Comparison of ENCODE assay signal across 7 mouse cellular contexts in genomic region chrX:103555041-103555986, GRCm38 (mm10).
A peak's percentile ranks its signal among the peaks of the same experiment; 100 is the strongest.
DNase-seq lines count a peak whose midpoint lies in the region; ATAC-seq lines count a peak whose summit lies in the region.
"Not testable (repeated sequence)": the region's sequence is repeated elsewhere in the genome, so short reads cannot be mapped to it uniquely, and the experiment has no call there.

No protein-coding gene starts in this region.

- DNase-seq in embryo, embryonic 11 days: peak; percentile 53
- DNase-seq in frontal cortex, postnatal 36 days (ENCODE audit: low spot score in 2 of 2): peak; percentile 32 to 47
- not testable (repeated sequence) for DNase-seq in hindbrain, embryonic 14.5 days (ENCODE audit: low spot score)
- DNase-seq in layer of hippocampus, postnatal 14 days (ENCODE audit: low spot score in 2 of 2): peak; percentile 31 to 47
- peak; percentile 71 for DNase-seq in retina, postnatal 1 day

- whole genome bisulfite sequencing in hindbrain, embryonic 14.5 days: 5% methylated on average over 4 of the region's 5 CpGs
- WGBS in liver, embryonic 16.5 days (ENCODE audit: insufficient replicate concordance): 29% methylated on average over 4 of the region's 5 CpGs
- 10% methylated on average over 4 of the region's 5 CpGs for WGBS in midbrain, embryonic 12.5 days

- peak; percentile 94 for ATAC-seq in hindbrain, embryonic 14.5 days (ENCODE audit: low FRiP score)
- ATAC-seq in liver, embryonic 16.5 days (ENCODE audit: low read depth): peak; percentile 22; the same call in 1 of the 2 replicates
- peak; percentile 98 for ATAC-seq in midbrain, embryonic 12.5 days (ENCODE audit: low FRiP score, low read depth)

- H3K27ac ChIP-seq in hindbrain, embryonic 14.5 days: peak overlapping the region; percentile 75
- not testable (repeated sequence) for H3K27ac ChIP-seq in liver, embryonic 16.5 days (ENCODE audit: low read length)
- peak overlapping the region; percentile 88 for H3K27ac ChIP-seq in midbrain, embryonic 12.5 days (replicated peaks)

- H3K9ac ChIP-seq in hindbrain, embryonic 14.5 days; liver, embryonic 16.5 days (ENCODE audit: low read depth, low read length); midbrain, embryonic 12.5 days (replicated peaks): not testable (repeated sequence)

- not testable (repeated sequence) for H3K4me3 ChIP-seq in hindbrain, embryonic 14.5 days (replicated peaks; ENCODE audit: low read length); liver, embryonic 16.5 days (ENCODE audit: low read depth, low read length); midbrain, embryonic 12.5 days

- not testable (repeated sequence) for H3K4me2 ChIP-seq in hindbrain, embryonic 14.5 days (replicated peaks); liver, embryonic 16.5 days (ENCODE audit: low read depth, low read length); midbrain, embryonic 12.5 days (replicated peaks)

- H3K9me3 ChIP-seq in hindbrain, embryonic 14.5 days (ENCODE audit: control insufficient read depth, low read length); liver, embryonic 16.5 days (replicated peaks; ENCODE audit: control insufficient read depth, low read length); midbrain, embryonic 12.5 days: not testable (repeated sequence)

- H3K36me3 ChIP-seq in hindbrain, embryonic 14.5 days (replicated peaks; ENCODE audit: control insufficient read depth, insufficient read depth); liver, embryonic 16.5 days (ENCODE audit: control insufficient read depth, insufficient read depth); midbrain, embryonic 12.5 days: not testable (repeated sequence)

- not testable (repeated sequence) for H3K27me3 ChIP-seq in hindbrain, embryonic 14.5 days (ENCODE audit: control insufficient read depth, insufficient read depth, low read length); liver, embryonic 16.5 days (ENCODE audit: control insufficient read depth, insufficient read depth, low read depth, low read length); midbrain, embryonic 12.5 days

- H3K4me1 ChIP-seq in hindbrain, embryonic 14.5 days (replicated peaks; ENCODE audit: control insufficient read depth, insufficient read depth, low read length): peaks cover 10% of the 10 kb centered on the region; the same call in 1 of the 2 replicates
- H3K4me1 ChIP-seq in liver, embryonic 16.5 days (ENCODE audit: control insufficient read depth, low read depth, low read length): not testable (repeated sequence)
- H3K4me1 ChIP-seq in midbrain, embryonic 12.5 days: peaks cover 13% of the 10 kb centered on the region

Comparison
In these comparisons a context has a peak if more than half of its experiments do, and no peak if none do; other contexts are left out.
1. ATAC-seq: peak in every context shown above with its lines; median percentile 98 in midbrain, embryonic 12.5 days; 94 in hindbrain, embryonic 14.5 days; 22 in liver, embryonic 16.5 days.